Mouse (Mus musculus): Measurements from ENCODE around the gene Mindy4. TPM values are rescaled to one million over a fixed set of nuclear protein-coding genes. Genes with fewer than 3 reads are reported as not detected.

Mindy4 gene
- total RNA-seq, 2 experiments from 2014 or later, result 13.4 to 13.7 TPM

DNA sequence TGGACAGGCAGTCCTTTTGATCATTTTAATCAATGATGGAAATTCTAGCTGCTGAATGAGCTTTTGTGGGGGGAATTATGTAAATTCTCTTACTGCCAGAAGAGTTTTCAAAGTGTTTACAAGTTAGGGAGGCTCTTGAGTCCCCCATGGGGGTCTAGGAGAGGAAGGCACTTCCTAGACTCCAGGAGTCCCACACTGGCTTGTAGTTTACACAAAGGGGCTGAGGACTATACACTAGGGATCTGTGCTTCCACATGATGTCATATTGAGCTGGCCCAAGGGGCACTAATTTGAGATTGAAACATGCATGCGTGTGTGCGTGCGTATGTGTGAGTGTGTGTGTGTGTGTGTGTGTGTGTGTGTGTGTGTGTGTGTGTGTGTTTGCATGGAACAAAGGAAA lies 748 bp downstream of the Mindy4 start:
- DNase-seq (ENCODE audit: extremely low spot score in 1 of 2, low spot score in 1 of 2), result no peak

DNA sequence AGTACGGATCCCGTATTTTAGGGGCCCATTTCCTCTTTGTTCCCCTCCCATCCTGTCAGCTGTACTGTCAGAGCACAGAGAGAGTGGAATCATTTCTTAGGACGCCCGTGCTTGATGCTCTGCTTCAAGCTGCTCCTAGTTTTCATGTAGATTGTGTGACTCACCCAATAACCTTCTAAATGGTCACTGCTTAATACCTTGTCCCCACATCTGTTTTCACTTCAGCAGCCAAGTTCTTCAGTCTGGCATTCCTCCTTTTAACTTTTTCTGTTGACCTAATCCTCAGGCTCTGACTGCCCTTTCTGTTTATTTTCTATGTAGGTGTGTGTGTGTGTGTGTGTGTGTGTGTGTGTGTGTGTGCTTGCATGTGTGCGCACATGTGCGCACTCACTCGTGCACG lies 4.6 kb downstream of the Mindy4 start:
- no peak for DNase-seq (ENCODE audit: extremely low spot score in 1 of 2, low spot score in 1 of 2)

DNA sequence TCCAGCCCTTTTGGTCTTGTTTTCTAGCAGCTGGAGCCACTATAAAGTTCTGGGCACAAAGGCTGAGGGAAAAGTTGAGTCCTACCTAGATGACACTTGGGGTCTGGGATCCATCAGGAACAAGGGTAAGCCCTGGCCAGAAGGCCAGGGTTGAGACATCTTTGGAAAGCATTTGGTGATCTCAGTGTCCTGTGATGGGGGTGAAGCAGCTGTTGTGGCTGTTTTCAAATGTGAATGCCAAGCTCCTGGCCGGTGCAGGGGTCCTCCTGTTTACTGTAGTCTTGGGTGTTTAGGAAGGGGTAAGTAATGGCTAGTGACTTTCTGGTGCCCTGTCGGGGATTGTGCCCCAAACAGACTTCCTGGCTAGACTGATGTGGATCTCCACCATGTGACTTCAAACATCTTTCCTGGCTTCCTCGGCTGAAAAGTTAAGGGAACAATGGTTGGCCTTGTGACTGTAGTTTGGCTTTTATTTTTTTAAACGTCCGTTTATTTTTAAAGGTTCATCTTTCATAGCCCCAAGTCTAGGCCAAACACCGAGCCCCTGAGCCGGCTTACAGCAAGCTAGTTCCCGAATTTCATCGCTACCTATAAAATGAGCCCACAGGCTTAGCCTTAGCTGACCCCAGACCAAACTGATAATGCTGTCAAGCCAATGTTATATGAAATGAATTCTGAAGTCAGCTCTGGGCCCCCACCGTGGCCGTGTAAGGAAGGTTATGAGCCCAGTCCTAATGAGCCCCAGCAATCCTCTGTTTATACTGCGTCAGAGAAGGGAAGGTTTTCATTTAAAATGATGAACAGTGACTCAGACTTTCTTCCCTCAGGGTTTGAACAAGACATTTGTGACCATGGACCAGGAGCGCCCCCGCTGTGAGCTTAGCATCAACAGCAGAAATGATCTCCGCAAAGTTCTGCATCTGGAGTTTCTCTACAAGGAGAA lies 7.5 kb downstream of the Mindy4 start:
- DNase-seq (ENCODE audit: extremely low spot score in 1 of 2, low spot score in 1 of 2), result no peak

DNA sequence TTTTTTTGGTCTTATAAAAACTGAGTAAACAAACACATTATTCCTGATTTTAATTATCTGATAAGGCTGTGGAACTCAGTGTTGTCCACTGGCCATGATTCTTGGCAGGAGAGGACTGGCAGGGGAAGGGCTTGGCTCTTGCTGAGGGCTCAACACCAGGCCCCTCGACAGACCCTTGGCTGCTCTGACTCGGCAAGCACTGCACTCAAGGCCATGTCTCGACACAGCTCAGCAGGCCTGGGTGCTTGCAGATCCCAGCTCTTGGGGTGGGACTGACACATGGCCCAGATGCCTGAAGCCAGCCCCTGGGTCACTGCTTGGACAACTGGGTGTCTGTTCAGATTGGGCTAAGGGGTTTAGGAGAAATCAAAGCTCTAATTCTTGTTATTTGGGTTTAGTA lies 11.4 kb downstream of the Mindy4 start:
- DNase-seq (ENCODE audit: extremely low spot score in 1 of 2, low spot score in 1 of 2), result no peak

DNA sequence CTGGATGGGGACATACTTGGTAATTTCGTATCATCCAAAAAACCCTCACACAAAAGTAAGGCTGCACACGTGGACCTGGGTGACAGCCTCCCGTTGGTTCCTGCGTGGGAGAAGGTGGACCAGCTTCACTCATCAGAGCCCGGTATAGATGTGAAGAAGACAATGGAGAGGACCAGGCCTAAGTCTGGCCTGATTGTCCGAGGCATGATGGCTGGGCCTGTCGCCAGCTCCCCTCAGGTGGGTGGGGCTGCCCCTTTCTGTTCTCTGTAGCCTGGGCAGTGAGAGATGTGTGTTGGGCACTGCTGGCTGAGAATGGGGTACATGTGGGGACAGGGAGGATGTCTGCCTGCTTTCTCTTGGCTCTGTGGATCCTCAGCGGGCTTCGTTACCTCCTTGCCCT lies 15.0 kb downstream of the Mindy4 start:
- DNase-seq (ENCODE audit: extremely low spot score in 1 of 2, low spot score in 1 of 2), result no peak

DNA sequence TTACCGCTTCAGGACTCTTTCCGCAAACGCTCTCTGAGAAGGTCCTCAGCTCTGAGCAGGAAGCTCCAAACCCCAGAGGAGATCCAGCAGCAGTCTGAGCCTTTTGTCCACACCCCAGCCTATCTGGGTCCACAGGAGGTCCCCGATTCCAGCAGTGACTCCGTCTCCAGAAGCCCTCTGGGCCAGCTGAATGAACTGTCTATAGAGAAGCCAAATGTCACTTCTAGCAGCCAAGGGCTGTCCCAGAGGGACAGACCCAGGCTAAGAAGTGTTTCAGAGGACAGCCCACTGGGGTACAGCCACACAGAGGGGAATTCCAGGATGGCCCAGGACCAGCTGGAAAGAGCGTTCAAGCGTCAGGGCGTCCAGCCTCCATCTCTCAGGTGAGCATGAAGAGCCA lies 20.8 kb downstream of the Mindy4 start:
- DNase-seq (ENCODE audit: extremely low spot score in 1 of 2, low spot score in 1 of 2), result no peak

DNA sequence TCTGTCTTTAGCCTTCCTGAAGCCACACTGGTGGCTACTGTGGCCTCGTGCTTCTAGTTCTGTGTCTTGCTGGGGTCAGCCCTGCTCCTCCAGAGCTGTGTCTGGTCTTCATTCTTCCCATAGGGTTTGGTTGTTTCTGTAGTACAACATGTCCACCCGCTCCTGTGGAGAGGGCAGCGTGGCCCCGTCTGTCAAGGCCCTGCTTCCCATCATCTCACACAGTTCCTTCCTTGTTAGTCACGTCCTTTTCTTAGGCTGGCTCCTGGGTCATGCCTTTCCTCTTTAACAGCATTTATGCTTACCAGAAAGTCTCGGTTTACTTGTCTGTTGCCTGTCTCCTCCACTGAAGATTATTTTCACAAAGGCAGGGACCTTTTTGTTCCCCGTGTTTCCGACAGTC lies 26.9 kb downstream of the Mindy4 start:
- DNase-seq (ENCODE audit: extremely low spot score in 1 of 2, low spot score in 1 of 2), result no peak

DNA sequence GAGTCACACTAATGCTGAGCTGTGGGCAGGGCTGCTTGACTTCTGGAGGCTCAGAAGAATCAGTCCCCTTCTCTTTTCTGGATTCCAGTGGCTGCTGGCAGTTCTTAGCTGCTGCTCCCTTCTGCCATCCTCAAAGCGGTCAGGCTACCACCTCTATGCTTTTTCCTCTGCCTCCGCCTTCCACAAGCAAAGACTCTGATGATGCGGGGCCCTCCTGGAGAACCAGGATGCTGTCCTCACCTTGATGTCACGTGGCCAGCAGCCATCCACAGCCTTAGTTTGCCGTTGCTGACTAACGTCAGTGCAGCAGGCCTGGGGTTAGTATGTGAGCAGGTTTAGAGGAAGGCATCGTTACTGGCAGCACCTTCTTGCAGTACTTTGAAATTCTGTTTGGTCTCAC lies 28.9 kb downstream of the Mindy4 start:
- DNase-seq (ENCODE audit: extremely low spot score in 1 of 2, low spot score in 1 of 2), result no peak

DNA sequence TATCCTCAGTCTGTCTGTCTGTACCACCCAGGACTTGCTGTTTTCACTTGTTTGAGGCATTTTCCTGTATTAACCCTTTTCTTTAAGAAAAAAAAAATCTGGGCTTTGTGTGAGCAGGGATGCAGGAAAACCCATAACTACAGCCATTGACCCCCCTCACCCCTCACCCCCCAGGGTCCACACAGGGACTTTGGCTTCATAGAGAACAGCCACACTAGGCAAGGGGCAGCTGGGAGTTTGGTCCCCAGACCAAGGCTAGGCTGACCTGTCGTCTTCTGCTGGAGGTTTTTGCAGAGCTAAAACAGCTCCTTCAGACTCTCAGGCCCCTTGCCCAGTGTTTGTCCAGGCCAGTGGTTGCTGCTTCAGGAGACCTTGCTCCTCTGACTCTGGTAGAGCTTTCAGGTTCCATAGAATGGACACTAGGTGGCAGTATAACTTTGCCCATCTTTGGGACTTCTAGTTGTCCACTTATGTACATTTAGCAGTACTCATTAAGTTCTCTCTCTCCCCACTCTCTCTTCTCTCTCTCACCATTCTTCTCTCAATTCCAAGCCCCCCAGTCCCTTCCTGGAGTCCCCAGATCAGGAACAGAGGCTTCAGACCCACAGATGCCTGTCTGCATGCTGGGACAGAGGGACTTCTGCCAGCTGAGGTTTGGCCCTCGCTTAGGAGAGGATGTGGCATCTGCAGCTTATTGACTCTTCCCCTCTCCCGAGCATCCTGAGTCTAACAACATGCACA lies 29.5 kb downstream of the Mindy4 start:
- DNase-seq (ENCODE audit: extremely low spot score in 1 of 2, low spot score in 1 of 2), result no peak

DNA sequence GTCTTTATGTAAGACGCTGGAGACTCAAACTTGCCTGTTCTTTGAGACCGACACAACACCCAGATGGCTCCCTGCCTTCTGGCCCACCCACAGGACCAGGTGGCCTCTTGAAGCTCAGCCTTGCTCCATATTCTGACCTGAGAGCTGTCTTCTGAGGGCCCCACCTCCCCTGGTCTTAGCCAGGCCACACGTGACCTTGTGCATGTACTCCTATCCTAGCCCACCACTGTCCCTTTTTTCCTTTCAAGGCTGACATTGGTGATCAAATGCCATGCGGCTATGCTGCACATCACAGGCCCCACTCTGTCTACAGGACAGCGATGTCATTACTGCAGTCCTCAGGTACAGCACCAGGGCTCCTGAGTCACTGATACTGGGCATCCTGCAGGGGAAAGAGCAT lies 30.1 kb downstream of the Mindy4 start:
- no peak for DNase-seq (ENCODE audit: extremely low spot score in 1 of 2, low spot score in 1 of 2)

DNA sequence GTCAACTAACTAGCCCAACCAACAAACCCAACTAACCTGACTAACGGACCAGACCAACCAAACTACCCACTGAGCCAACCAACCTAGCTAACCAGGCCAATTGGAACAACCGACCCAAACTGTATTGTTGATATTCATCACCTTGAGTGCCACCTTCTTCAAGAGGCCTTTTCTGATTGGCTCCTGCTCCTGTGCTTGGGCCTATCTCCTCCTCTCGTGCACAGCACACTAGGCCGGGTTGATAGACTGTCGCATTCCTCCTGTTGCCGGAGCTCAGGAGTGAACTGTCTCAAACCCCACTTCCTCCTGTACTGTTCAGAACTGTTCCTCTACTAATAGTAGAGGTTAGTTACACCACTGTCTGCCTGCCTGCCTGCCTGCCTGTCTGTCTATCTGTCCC lies 31.5 kb downstream of the Mindy4 start:
- DNase-seq (ENCODE audit: extremely low spot score in 1 of 2, low spot score in 1 of 2), result no peak

DNA sequence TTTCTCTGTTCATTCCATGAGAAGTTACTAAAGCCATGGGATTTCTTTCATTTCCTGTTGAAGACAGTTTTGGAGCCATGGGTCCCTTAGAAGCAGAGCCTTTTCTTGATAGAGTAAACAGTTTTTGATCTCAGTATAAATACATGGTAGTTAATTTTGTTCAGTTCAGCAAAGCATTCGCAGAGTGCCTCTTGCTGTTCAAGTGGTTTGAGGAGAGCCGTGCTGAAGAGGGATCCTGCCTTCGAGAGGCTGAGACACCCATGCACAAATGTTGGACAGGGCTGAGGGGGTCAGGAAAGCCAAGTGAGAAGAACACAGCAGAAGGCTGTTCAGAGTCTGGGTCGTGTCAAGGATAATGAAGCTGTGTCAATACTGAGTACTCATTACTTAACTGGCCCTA lies 32.5 kb downstream of the Mindy4 start:
- no peak for DNase-seq (ENCODE audit: extremely low spot score in 1 of 2, low spot score in 1 of 2)

DNA sequence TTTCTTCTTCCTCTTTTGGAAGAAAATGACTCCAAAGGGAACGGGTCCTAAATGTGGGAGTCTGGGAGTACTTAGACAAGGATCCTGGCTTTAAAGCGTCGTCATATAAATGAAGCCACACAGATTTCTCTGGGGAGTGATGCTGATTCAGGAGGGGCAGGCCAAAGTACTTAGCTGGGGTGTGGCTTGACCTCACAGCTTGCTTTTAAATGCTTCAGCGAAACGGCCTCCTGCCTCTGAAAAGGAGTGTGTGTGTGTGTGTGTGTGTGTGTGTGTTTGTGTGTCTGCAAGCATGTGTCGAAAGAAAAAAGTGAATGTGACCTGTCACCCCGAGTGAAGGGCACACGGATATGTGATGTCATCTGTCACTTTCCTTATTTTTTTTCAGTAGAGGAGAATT lies 36.7 kb downstream of the Mindy4 start:
- DNase-seq (ENCODE audit: extremely low spot score in 1 of 2, low spot score in 1 of 2), result no peak

DNA sequence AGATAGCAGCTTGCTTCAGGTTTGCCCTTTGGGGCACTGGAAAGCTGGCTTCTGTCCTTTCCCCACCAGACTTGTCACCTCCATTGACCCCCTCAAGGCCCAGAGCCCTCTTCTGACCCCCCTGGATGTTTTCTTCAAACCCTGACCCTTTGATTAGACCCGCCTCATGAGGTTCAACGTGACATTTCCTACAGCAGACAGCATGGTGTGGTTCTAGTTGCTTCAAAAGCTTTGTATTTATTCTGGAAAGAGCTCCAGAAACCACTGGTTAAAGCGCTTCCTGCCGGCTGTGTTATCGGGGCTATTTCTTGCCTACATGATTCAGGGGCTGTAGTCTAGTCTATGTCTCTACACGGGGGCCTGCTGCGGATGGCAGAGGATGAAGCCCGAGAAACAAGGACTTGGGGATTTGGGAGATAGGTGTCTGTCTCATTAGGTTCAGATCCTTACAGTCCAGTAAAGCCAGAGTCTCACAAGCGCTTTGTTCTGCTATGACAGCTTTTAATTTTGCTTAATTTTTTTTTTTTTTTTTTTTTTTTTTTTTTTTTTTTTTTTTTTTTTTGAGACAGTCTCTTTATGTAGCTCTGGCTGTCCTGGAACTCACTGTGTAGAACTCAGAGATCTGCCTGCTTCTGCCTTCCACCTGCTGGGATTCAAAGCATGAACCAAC lies 37.5 kb downstream of the Mindy4 start:
- no peak for DNase-seq (ENCODE audit: extremely low spot score in 1 of 2, low spot score in 1 of 2)

DNA sequence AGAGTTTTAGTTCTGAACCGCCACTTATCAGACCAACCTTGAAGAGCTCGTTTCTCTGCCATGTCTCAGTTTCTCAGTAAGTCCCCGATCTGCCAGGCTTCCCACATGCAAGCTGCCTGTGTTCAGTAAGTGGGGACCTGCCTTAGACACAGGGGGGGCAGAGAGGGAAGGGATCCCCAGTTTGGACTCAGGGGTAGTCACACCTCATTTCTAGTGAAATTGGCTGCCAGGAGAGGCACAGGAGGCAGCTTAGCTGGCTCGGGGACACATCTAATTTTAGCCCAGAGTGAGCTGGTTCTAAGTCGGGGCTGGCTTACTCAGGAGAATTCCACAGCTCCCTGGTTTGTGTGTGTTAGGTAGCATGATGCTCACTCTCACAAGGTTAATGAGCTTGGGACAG lies 38.3 kb downstream of the Mindy4 start:
- DNase-seq (ENCODE audit: extremely low spot score in 1 of 2, low spot score in 1 of 2), result no peak

DNA sequence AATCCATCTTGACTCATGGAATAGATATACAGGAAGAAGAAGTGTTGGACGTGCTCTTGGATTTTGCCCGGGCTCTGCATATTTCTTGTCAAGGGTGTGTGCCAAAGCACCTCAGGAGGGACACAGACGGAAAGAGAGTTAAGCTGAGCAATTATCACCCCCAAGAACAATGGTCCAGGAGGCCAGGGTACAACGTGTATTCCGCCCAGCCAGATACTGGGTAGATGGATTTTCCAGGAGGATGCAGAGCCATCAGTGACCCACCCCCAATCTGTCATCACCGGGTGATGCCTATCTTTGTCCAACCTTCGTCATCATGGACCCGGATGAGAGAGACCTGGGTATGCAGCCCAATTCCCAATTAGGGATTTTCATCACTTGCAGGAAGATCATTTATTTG lies 42.5 kb downstream of the Mindy4 start:
- no peak for DNase-seq (ENCODE audit: extremely low spot score in 1 of 2, low spot score in 1 of 2)

DNA sequence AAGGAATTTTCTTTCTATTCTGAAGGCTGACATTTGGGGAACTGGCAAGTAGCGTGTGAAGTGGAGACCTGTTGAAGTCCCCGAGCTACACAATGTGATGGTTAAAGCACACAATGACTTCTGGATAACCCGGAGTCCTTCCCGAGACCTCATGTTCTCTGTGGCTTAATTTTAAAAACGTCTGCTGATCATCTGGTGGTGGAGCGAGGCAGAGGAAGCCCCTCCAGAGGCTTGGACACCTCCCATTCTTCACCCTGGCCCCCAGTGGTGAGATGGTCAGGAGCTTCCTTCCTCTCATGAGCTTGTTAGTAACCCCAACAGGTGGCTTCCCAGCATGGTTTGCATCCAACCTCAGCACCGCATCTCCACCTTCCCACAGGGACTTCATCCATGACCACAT lies 43.3 kb downstream of the Mindy4 start:
- no peak for DNase-seq (ENCODE audit: extremely low spot score in 1 of 2, low spot score in 1 of 2)

DNA sequence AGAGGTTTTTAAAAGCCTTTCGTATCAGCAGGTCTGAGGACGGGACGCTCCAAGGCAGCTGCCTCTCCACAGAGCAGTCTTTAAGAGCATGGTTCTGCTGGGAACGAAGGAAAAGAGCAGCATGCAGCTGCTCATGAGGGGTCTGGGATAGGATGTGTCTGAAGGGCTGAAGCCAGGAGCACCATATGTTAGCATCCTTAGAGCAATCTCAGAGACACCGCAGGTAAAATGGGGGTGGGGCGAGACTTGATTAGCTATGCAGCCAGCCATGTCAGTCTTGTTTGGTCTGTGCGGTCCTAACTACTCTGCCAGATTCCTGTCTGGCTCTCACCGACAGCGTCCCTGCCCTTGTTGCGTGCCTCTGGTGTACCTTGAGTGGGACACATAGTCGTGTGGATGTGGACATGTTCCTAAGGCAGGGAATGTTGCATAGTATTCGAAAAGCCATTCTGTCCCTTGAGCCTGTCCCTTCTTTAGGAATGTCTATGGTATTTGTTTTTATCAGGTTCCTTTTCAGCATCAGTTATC lies 43.8 kb downstream of the Mindy4 start:
- DNase-seq (ENCODE audit: extremely low spot score in 1 of 2, low spot score in 1 of 2), result no peak

DNA sequence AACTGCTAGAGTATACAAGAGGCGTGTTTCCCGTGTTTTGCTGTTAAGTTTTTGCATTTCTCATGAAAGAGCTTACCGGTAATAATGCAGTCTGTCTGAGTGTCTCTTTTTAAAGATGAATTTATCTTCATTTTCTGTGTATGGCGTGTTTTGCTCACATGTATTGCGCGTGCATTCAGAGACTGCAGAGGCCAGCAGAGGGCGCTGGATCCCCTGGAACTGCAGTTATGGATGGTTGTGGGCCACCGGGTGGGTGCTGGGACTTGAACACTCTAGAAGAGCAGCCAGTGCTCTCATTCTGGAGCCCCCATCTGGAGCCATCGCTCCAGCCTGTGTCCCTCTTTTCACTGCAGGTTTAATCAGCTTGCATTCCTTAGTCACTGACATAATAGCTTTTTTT lies 46.1 kb downstream of the Mindy4 start:
- DNase-seq (ENCODE audit: extremely low spot score in 1 of 2, low spot score in 1 of 2), result no peak

DNA sequence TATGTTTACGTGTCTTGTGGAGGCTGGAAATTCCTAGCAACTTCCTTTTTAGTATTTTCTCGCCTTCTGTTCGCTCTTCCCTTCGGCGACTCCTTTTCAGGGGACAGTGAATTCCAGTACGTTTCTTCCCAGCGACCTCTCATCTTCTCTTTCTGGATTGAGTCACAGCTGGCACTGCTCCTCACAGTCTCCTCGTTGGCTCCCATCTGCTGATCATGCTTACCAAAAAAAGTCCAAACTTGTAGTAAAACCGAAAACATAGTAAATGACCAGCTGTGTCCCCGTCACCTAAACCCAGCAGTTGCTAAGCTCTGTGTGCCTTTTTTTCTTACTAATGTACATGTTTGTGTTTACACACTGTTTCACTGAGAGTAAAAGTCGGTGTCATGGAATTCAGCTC lies 47.6 kb downstream of the Mindy4 start:
- no peak for DNase-seq (ENCODE audit: extremely low spot score in 1 of 2, low spot score in 1 of 2)

DNA sequence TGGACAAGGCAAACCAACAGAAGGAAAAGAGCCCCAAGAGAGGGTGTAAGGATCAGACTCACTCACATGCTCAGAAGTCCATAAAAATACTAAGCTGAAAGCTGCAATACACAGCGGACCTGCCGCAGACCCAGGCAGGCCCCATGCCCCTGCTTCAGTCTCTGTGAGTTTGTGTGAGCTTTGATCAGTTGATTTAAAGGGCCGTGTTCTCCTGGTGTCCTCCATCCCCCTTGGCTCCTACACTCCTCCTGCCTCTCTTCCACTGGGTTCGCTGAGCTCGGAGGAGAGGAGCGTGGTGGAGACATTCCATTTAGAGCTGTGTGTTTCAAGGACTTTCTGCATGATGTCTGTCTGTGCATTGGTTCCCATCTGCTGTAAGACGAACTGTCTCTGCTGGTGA lies 48.4 kb downstream of the Mindy4 start:
- DNase-seq (ENCODE audit: extremely low spot score in 1 of 2, low spot score in 1 of 2), result no peak

Data from layer of hippocampus, postnatal 25 days (tissue).